Mouse (Mus musculus): ENCODE data around the gene Fsd1. TPM values are rescaled to one million over a fixed set of nuclear protein-coding genes. Genes with fewer than 3 reads are reported as not detected.

Gene Fsd1
- polyA plus RNA-seq, 1 experiment from 2014 or later = 0.36 TPM

DNA sequence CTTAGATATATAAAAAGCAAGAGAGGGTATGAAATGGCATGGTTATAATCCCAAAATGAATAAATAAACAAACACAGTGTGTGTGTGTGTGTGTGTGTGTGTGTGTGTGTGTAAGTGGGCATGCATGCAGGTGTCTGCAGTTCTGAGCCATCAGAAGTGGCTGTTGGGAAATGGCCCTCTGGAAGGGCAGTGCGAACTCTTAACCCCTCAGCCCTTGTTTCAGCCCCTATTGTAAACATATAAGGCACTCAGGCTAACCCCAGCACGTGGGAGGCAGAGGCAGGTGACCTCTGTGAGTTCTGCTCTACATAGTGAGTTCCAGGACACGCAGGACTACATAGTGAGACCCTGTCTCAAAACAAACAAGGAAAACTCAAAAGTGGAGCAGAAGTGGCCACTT, 9.0 kb upstream of the Fsd1 start:
- DNase-seq (ENCODE audit: low spot score) (no peak), ATAC-seq (peak; percentile 18)
- TF ChIP-seq CTCF (IDR thresholded peaks at IDR 0.05) (no peak), EP300 (IDR thresholded peaks at IDR 0.05) (no peak)
- Histone ChIP-seq H3K4me3 (ENCODE audit: low read depth, low read length) (no peak overlapping the region), H3K27ac (ENCODE audit: low read length) (no peak overlapping the region), H3K9ac (replicated peaks; ENCODE audit: low read depth) (no peak overlapping the region), H3K4me1 (ENCODE audit: insufficient read depth, low read depth, low read length) (no peaks in the 10 kb centered on the region), H3K27me3 (replicated peaks; ENCODE audit: insufficient read depth, low read length) (no peaks in the 10 kb centered on the region), H3K4me2 (replicated peaks; ENCODE audit: low read depth, low read length) (no peak overlapping the region), H3K36me3 (ENCODE audit: insufficient read depth, low read length) (no peaks in the 10 kb centered on the region), H3K9me3 (ENCODE audit: low read length) (no peaks in the 10 kb centered on the region)
- WGBS = 25% methylated on average over 3 of the region's 3 CpGs

DNA sequence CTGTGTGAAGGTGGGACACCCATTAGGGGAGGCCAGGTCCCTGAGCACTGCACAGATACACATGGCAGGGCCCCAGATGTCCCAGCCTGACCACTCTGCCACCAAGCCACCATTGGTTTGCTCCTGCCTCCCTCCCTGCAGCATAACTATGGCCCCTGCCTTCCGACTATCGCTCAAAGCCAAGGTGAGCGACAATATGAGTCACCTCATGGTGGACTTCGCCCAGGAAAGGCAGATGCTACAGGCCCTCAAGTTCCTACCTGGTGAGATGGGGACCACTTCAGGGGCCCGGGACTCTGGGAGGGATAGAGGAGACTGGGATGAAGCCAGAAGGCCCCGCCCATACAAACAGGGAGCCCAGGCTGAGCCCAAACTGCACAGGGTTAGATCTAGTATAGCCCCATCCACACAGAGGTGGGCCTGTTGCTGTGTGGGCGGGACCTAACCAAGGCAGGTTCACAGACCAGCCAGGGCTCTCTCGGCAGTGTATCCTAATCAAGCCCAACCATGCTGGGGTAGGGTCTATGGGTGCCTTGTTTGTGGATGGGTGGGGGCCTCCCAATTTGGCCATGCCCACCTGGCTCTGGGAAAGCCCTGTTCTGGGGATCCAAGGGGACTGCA, 4.1 kb downstream of the Fsd1 start:
- Histone ChIP-seq H3K4me1 (ENCODE audit: insufficient read depth, low read depth, low read length) (no peaks in the 10 kb centered on the region), H3K27ac (ENCODE audit: low read length) (no peak overlapping the region), H3K9me3 (ENCODE audit: low read length) (no peaks in the 10 kb centered on the region), H3K4me2 (replicated peaks; ENCODE audit: low read depth, low read length) (no peak overlapping the region), H3K27me3 (replicated peaks; ENCODE audit: insufficient read depth, low read length) (no peaks in the 10 kb centered on the region), H3K9ac (replicated peaks; ENCODE audit: low read depth) (no peak overlapping the region), H3K36me3 (ENCODE audit: insufficient read depth, low read length) (no peaks in the 10 kb centered on the region), H3K4me3 (ENCODE audit: low read depth, low read length) (no peak overlapping the region)
- TF ChIP-seq EP300 (IDR thresholded peaks at IDR 0.05) (no peak), CTCF (IDR thresholded peaks at IDR 0.05) (no peak)
- 84% methylated on average over 8 of the region's 8 CpGs for WGBS
- no peak for DNase-seq (ENCODE audit: low spot score)
- 0 out of 2 replicates have a peak, but pooled peaks have one; percentile 12 for ATAC-seq

DNA sequence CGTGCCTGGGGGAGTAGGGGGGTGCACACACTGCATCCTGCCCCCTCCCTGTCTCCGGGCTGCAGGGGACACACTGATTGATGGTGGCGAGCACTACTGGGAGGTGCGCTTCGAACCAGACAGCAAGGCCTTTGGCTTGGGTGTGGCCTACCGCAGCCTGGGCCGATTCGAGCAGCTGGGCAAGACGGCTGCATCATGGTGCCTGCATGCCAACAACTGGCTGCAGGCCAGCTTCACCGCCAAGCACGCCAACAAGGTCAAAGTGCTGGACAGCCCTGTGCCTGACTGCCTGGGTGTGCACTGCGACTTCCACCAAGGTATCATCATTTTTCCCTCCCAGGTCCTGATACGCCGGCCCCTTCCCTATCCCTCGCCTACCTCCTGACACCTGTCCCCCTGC, 9.7 kb downstream of the Fsd1 start:
- no peak overlapping the region for H3K9ac ChIP-seq (replicated peaks; ENCODE audit: low read depth)
- WGBS = 80% methylated on average over 13 of the region's 15 CpGs
- no peak overlapping the region for H3K27ac ChIP-seq (ENCODE audit: low read length)
- no peak for DNase-seq (ENCODE audit: low spot score)
- H3K4me2 ChIP-seq (replicated peaks; ENCODE audit: low read depth, low read length) = no peak overlapping the region
- no peaks in the 10 kb centered on the region for H3K27me3 ChIP-seq (replicated peaks; ENCODE audit: insufficient read depth, low read length)
- H3K4me1 ChIP-seq (ENCODE audit: insufficient read depth, low read depth, low read length) = no peaks in the 10 kb centered on the region
- no peaks in the 10 kb centered on the region for H3K9me3 ChIP-seq (ENCODE audit: low read length)
- TF ChIP-seq EP300 (IDR thresholded peaks at IDR 0.05) = no peak
- TF ChIP-seq CTCF (IDR thresholded peaks at IDR 0.05) = no peak
- H3K4me3 ChIP-seq (ENCODE audit: low read depth, low read length) = no peak overlapping the region
- 0 out of 2 replicates have a peak, but pooled peaks cover 2% of the 10 kb centered on the region for H3K36me3 ChIP-seq (ENCODE audit: insufficient read depth, low read length)
- ATAC-seq = no peak

DNA sequence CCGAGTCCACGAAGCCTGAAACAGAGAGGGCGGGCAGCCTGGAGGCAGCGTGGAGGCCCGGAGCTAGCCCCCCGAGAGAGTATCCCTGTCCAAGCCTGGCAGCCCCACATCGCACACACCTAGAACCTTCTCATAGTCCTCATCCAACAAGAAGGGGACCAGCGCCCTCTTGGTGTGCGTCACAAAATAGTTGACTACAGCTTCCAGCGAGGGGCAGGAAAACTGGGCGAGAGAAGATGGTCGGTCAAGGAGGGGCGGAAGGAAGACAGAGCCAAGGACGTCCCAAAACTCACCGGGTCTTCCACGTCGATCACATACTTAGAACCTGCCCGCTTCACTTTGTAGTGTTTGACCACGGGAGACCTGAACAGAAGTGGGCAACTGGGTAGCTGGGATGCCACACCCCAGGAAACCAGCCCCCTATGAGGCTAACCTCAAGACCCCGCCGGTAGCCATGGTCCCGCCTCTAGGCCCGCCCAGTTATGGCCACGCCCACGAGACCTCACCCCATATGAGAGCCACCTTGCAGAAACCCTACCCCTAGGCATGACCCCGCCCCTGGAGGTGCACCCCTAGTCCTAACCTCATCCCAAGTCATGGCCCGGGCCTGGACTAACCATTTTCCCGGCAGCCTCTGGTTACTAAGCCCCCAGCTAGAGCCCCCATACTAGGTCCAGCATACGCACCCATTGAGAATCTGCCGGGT, 13.6 kb downstream of the Fsd1 start:
- Histone ChIP-seq H3K9ac (replicated peaks; ENCODE audit: low read depth) (no peak overlapping the region), H3K4me3 (ENCODE audit: low read depth, low read length) (no peak overlapping the region), H3K9me3 (ENCODE audit: low read length) (no peaks in the 10 kb centered on the region), H3K4me1 (ENCODE audit: insufficient read depth, low read depth, low read length) (no peaks in the 10 kb centered on the region), H3K36me3 (ENCODE audit: insufficient read depth, low read length) (0 out of 2 replicates have a peak, but pooled peaks cover 6% of the 10 kb centered on the region), H3K27ac (ENCODE audit: low read length) (no peak overlapping the region), H3K27me3 (replicated peaks; ENCODE audit: insufficient read depth, low read length) (no peaks in the 10 kb centered on the region), H3K4me2 (replicated peaks; ENCODE audit: low read depth, low read length) (no peak overlapping the region)
- TF ChIP-seq EP300 (IDR thresholded peaks at IDR 0.05) = no peak
- 0 out of 2 replicates have a peak, but pooled peaks have one; percentile 7 for TF ChIP-seq CTCF (IDR thresholded peaks at IDR 0.05)
- DNase-seq (ENCODE audit: low spot score) = no peak
- 19% methylated on average over 30 of the region's 30 CpGs for WGBS
- no peak for ATAC-seq

DNA sequence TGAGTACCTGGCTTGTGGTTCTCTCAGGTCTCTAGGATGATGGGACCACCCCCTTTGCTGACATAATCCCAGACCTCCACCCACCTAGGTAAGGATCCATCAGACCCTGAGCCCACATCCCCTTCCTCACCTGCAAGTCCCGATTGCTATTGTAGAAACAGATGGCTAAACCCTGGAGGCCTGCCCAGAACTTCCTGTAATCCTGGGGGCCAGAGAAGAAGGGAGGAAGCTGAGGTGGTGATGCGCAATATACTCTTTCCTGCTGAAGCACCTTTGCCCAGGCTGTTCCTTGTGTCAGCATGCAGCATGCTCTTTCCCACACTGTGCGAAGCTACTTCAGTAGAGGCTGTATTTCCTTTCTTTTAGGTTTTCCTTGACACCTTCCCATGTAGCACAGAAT, 16.7 kb downstream of the Fsd1 start:
- TF ChIP-seq CTCF (IDR thresholded peaks at IDR 0.05) (no peak), EP300 (IDR thresholded peaks at IDR 0.05) (no peak)
- no peaks in the 10 kb centered on the region for H3K27me3 ChIP-seq (replicated peaks; ENCODE audit: insufficient read depth, low read length)
- ATAC-seq (no peak), DNase-seq (ENCODE audit: low spot score) (no peak)
- no peak overlapping the region for H3K27ac ChIP-seq (ENCODE audit: low read length)
- peaks cover 7% of the 10 kb centered on the region; the same call in 1 of the 2 replicates for H3K4me1 ChIP-seq (ENCODE audit: insufficient read depth, low read depth, low read length)
- H3K9me3 ChIP-seq (ENCODE audit: low read length) = no peaks in the 10 kb centered on the region
- no peak overlapping the region for H3K4me3 ChIP-seq (ENCODE audit: low read depth, low read length)
- H3K36me3 ChIP-seq (ENCODE audit: insufficient read depth, low read length) = 0 out of 2 replicates have a peak, but pooled peaks cover 6% of the 10 kb centered on the region
- H3K4me2 ChIP-seq (replicated peaks; ENCODE audit: low read depth, low read length) = no peak overlapping the region
- 70% methylated on average over 3 of the region's 3 CpGs for WGBS
- H3K9ac ChIP-seq (replicated peaks; ENCODE audit: low read depth) = no peak overlapping the region

DNA sequence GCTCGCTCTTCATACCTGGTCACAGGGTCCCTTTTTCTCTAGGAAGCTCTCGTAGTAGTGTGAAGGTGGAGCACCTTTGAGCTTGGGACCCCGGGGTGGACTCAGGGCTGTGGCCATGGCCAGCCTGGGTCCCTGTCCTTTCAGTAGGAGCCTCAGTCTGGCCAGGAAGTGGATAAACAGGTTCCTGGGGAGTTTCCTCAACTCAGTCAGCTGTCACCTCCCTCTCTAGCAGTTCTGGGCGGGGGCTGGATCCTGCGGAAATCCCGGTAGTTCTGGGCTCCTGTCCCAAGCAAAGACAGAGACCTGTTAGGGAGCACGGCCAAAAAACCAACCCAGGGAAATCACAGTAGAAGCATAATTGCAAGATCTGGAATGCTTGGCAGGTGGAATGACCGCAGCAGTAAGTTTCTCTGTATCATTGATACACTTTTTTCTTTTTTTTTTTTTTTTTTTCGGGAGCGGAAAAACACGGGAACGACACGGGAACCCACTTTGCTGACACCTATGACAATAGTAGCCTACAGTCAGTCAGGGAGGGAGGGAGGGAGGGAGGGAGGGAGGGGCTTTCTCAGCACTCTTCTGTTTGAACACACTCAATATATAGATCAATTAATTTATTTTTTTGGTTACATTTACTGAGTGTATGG, 19.2 kb downstream of the Fsd1 start, which contains the start of the genes Stap2 and Mpnd:
Stap2 (minus strand) TSS at position 170 of the 647 bp plus-strand sequence.
Mpnd (plus strand) TSS at position 297 of the 647 bp plus-strand sequence.
- peak; percentile 90 for DNase-seq (ENCODE audit: low spot score)
- Histone ChIP-seq H3K27ac (ENCODE audit: low read length) (peak within 1 kb of the TSS; percentile 58), H3K4me2 (replicated peaks; ENCODE audit: low read depth, low read length) (peak within 1 kb of the TSS; percentile 55), H3K27me3 (replicated peaks; ENCODE audit: insufficient read depth, low read length) (no peaks in the 10 kb centered on the region), H3K4me3 (ENCODE audit: low read depth, low read length) (peak within 1 kb of the TSS; percentile 39), H3K9ac (replicated peaks; ENCODE audit: low read depth) (peak within 1 kb of the TSS; percentile 13; the same call in 1 of the 2 replicates), H3K9me3 (ENCODE audit: low read length) (no peaks in the 10 kb centered on the region), H3K36me3 (ENCODE audit: insufficient read depth, low read length) (0 out of 2 replicates have a peak, but pooled peaks cover 6% of the 10 kb centered on the region), H3K4me1 (ENCODE audit: insufficient read depth, low read depth, low read length) (peaks cover 17% of the 10 kb centered on the region; the same call in 1 of the 2 replicates)
- WGBS = 21% methylated on average over 13 of the region's 13 CpGs
- TF ChIP-seq CTCF (IDR thresholded peaks at IDR 0.05) (no peak), EP300 (IDR thresholded peaks at IDR 0.05) (peak; percentile 69)
- peak; percentile 19; the same call in 1 of the 2 replicates for ATAC-seq

Data from lung, postnatal 0 days (tissue).